Mouse (Mus musculus) intestine, postnatal 0 days (tissue): Measurements from ENCODE around the gene Duox1. TPM values are rescaled to one million over a fixed set of nuclear protein-coding genes. Genes with fewer than 3 reads are reported as not detected.

Source experiments
- ATAC-seq: fragments of 200-750 bp; cut with Nextera tagmentation; 2 replicates; pipeline ENCODE4 v1.8.0; 2017; ENCODE audit warnings: mild to moderate bottlenecking, moderate TSS enrichment, moderate library complexity
- H3K27ac ChIP-seq: fragments of 300-500 bp; sonication (generic); 2 replicates; pipeline ENCODE4 v1.5.1; 2014; ENCODE audit warnings: mild to moderate bottlenecking, low read depth, low read length, moderate library complexity
- H3K27me3 ChIP-seq: fragments of 300-500 bp; sonication (generic); replicated peaks from 2 replicates; pipeline ENCODE4 v1.6.1; 2014; ENCODE audit warnings: low read length, mixed read lengths; ENCODE audit not compliant: control insufficient read depth, insufficient read depth
- H3K36me3 ChIP-seq: fragments of 300-500 bp; sonication (generic); 2 replicates; pipeline ENCODE4 v1.6.1; 2014; ENCODE audit warnings: mild to moderate bottlenecking, moderate library complexity; ENCODE audit not compliant: control insufficient read depth, insufficient read depth
- H3K4me1 ChIP-seq: fragments of 300-500 bp; sonication (generic); replicated peaks from 2 replicates; pipeline ENCODE4 v1.6.1; 2014; ENCODE audit warnings: antibody characterized with exemption, low read length, mixed read lengths; ENCODE audit not compliant: control insufficient read depth, insufficient read depth
- H3K4me2 ChIP-seq: fragments of 300-500 bp; sonication (generic); replicated peaks from 2 replicates; pipeline ENCODE4 v1.6.1; 2014; ENCODE audit warnings: low read depth, mild to moderate bottlenecking, moderate library complexity
- H3K4me3 ChIP-seq: fragments of 300-500 bp; sonication (generic); 2 replicates; pipeline ENCODE4 v1.5.1; 2014; ENCODE audit warnings: low read depth, low read length
- H3K9ac ChIP-seq: fragments of 300-500 bp; sonication (generic); 2 replicates; pipeline ENCODE4 v1.6.1; 2014; ENCODE audit warnings: mild to moderate bottlenecking, low read depth, low read length
- H3K9me3 ChIP-seq: fragments of 300-500 bp; sonication (generic); 2 replicates; pipeline ENCODE4 v1.6.1; 2016; ENCODE audit warnings: mixed run types; ENCODE audit not compliant: control insufficient read depth
- CTCF ChIP-seq: sonication (generic); IDR thresholded peaks from 2 replicates; pipeline ENCODE4 v1.5.1; 2016; ENCODE audit warnings: low read depth, mild to moderate bottlenecking, control low read depth, antibody characterized with exemption, moderate library complexity
- WGBS: fragments of 180-500 bp; shearing (Covaris S2); extraction: QIAGEN DNeasy Blood & Tissue Kit; methylation state at CpG from one replicate; pipeline ENCODE4 v1.1.7; 2014; 5-methylcytosine and 5-hydroxymethylcytosine counted together
- polyA plus RNA-seq: library from polyadenylated mRNA; unstranded; fragments of >200 nt; fragmentation: Nextera tagmentation; extraction: Ambion mirVana; gene quantifications from 2 replicates; pipeline ENCODE4 v1.2.1, GENCODE M21; 2015

Duox1 gene
- polyA plus RNA-seq, 1 experiment from 2014 or later = not detected

DNA sequence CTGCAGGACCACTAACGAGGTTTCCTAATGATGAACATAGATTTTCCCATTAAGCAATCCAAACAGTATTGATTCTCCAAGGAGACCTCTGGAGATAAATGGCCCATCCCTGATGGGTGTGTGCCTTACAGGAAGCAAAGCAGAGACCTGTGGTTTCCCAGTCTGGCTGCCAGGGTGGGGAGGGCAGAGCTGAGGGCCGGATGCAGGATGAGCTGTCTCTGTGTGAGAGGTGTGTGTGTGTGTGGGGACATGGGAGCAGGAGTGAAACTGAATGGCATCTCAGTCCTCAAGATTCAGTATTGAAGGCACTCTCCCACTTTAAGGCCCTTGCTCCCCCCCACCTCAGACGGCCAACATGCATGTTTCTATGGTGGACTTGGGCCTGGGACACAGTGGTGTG, 40.7 kb downstream of the Duox1 start:
- no peak for TF ChIP-seq CTCF
- Histone ChIP-seq H3K4me2 (no peak overlapping the region), H3K4me1 (no peaks in the 10 kb centered on the region), H3K9ac (no peak overlapping the region), H3K36me3 (peaks cover 33% of the 10 kb centered on the region; the same call in 1 of the 2 replicates), H3K9me3 (no peaks in the 10 kb centered on the region), H3K27me3 (no peaks in the 10 kb centered on the region), H3K4me3 (no peak overlapping the region), H3K27ac (no peak overlapping the region)
- no peak for ATAC-seq
- 77% methylated on average over 3 of the region's 3 CpGs for WGBS

DNA sequence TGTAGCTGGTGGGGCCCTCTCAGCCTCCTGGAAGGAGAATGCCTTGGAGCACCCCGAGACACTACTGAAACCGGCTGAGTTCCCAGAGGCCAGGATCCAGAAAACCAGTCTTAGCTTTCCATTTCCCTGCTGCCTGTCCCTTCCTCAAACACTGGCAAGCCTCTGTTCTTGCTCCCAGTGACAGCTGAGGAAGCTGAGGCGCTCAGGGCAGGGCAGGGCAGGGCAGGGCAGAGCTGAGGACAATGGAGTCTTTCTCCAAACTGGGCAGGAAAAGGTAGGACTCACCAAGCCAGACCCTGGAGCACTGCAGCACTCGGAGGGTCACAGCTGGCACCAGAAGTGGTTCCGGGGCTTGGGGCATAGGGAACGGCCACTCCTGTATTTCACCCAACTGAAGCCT, 44.8 kb downstream of the Duox1 start:
- Histone ChIP-seq H3K9me3 (no peaks in the 10 kb centered on the region), H3K27me3 (no peaks in the 10 kb centered on the region), H3K9ac (no peak overlapping the region), H3K4me2 (no peak overlapping the region), H3K4me3 (no peak overlapping the region), H3K36me3 (peaks cover 20% of the 10 kb centered on the region; the same call in 1 of the 2 replicates), H3K4me1 (no peaks in the 10 kb centered on the region), H3K27ac (0 out of 2 replicates have a peak overlapping the region, but pooled peaks have one; percentile 28)
- ATAC-seq = peak; percentile 88
- TF ChIP-seq CTCF = no peak
- WGBS = 55% methylated on average over 6 of the region's 6 CpGs

- Histone ChIP-seq H3K9ac (no peak overlapping the region), H3K4me3 (no peak overlapping the region), H3K27ac (no peak overlapping the region), H3K36me3 (peaks cover 19% of the 10 kb centered on the region; the same call in 1 of the 2 replicates), H3K27me3 (no peaks in the 10 kb centered on the region), H3K4me1 (no peaks in the 10 kb centered on the region), H3K4me2 (no peak overlapping the region), H3K9me3 (no peaks in the 10 kb centered on the region)
- no peak for TF ChIP-seq CTCF
- WGBS = 64% methylated on average over 6 of the region's 6 CpGs
- no peak for ATAC-seq
Measured at GRCm38 (mm10) chr2:122361181-122361580, 45.7 kb downstream of the Duox1 start.

- H3K9ac ChIP-seq = no peak overlapping the region
- H3K4me2 ChIP-seq = no peak overlapping the region
- no peaks in the 10 kb centered on the region for H3K27me3 ChIP-seq
- H3K4me1 ChIP-seq = no peaks in the 10 kb centered on the region
- ATAC-seq = peak; percentile 35; the same call in 1 of the 2 replicates
- H3K9me3 ChIP-seq = no peaks in the 10 kb centered on the region
- peaks cover 10% of the 10 kb centered on the region; the same call in 1 of the 2 replicates for H3K36me3 ChIP-seq
- 57% methylated on average over 10 of the region's 10 CpGs for WGBS
- no peak overlapping the region for H3K27ac ChIP-seq
- H3K4me3 ChIP-seq = no peak overlapping the region
- no peak for TF ChIP-seq CTCF
Measured at GRCm38 (mm10) chr2:122361868-122362621, 46.6 kb downstream of the Duox1 start.

DNA sequence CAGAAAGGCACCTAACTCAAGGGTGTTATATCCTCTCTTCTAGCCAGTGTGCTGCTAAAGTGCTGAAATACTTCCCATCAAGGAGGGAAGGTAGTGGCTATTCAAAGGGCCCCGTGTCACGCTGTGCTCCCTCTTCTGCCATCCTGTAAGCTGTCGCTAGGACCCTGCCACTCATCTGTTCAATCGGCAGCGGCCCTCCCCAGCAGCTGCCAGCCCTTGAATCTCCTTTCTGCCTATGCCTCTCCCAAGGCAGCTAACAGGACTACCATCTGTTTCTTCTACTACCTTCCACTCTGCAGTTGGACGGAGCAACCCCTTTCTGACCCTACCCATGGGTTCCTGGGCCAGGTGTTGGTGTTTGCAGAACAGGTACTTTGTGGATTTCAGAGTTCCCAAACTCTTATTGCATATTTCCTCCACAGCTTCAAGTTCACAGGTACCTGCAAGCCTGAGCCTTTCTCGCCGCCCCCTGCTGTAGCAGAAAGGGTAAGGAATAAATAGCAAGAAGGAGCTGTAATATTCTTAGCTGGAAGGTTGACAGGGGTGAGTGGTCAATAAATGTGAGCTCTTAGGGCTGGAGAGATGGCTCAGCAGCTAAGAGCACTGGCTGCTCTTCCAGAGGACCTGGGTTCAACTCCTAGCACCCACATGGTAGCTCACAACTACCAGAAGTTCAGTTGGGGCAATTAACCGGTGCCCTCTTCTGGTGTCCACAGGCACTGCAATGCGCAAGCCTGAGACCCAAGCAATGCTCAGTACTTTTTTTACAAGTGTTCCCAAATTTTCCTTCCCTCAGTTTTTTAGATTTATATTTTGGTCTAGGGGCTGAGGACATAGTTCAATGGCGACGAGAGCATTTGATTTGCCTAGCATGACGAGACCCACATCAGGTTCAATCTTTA, 47.4 kb downstream of the Duox1 start:
- H3K4me1 ChIP-seq = 0 out of 2 replicates have a peak, but pooled peaks cover 4% of the 10 kb centered on the region
- WGBS = 91% methylated on average over 13 of the region's 13 CpGs
- H3K4me3 ChIP-seq = no peak overlapping the region
- H3K27ac ChIP-seq = no peak overlapping the region
- ATAC-seq = no peak
- no peak overlapping the region for H3K9ac ChIP-seq
- TF ChIP-seq CTCF = peak; percentile 36
- no peaks in the 10 kb centered on the region for H3K9me3 ChIP-seq
- peaks cover 10% of the 10 kb centered on the region; the same call in 1 of the 2 replicates for H3K36me3 ChIP-seq
- H3K27me3 ChIP-seq = no peaks in the 10 kb centered on the region
- no peak overlapping the region for H3K4me2 ChIP-seq

- H3K4me2 ChIP-seq = no peak overlapping the region
Measured at GRCm38 (mm10) chr2:122364352-122364944, 49.0 kb downstream of the Duox1 start.

More at GRCm38 (mm10) chr2:122364352-122364944, 49.0 kb downstream of the Duox1 start:
- Histone ChIP-seq H3K9ac (no peak overlapping the region), H3K4me3 (no peak overlapping the region), H3K27ac (no peak overlapping the region), H3K36me3 (peaks cover 5% of the 10 kb centered on the region; the same call in 1 of the 2 replicates), H3K27me3 (no peaks in the 10 kb centered on the region), H3K4me1 (0 out of 2 replicates have a peak, but pooled peaks cover 4% of the 10 kb centered on the region), H3K9me3 (no peaks in the 10 kb centered on the region)
- TF ChIP-seq CTCF = no peak
- no peak for ATAC-seq
- WGBS = 86% methylated on average over 3 of the region's 3 CpGs
